Mouse (Mus musculus) left cerebral cortex, postnatal 4 days (tissue): ENCODE measurements at regions not wholly inside any gene's neighbourhood (a gene's known extent, or its start where the extent isn't known, plus 50 kb on each side); places are given as distances from the start of the nearest gene placed in this dataset.

Source experiments
- DNase-seq: peaks from one replicate; pipeline ENCODE4 v3.0.0-alpha.2; 2022
- intact Hi-C: fragments of 180-260 bp; cut with DNase I; formaldehyde crosslinking; loops from one replicate; pipeline ENCODE4 v1.15.1; 2025

DNA sequence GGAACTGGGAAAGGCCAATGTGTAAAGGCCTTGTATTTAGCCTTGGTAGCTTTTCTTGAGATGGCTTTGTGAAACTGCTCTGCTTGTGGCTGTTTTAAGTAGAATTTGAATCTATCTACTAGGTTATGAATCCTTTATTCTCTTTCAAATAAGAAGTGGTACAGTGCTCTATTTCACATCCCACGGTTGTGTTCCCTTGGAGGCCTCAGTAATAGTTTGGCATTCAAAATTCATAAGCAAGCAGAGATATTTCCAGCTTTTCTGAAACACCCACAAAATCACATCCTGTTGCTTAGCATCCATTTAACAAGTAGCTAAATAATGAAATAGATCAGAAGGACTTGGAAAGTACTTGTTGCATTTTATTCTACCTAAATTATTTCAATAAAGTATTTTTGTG, 298.8 kb upstream of the Dab2 start:
- intact Hi-C loops = no loop called here
- DNase-seq = no peak

DNA sequence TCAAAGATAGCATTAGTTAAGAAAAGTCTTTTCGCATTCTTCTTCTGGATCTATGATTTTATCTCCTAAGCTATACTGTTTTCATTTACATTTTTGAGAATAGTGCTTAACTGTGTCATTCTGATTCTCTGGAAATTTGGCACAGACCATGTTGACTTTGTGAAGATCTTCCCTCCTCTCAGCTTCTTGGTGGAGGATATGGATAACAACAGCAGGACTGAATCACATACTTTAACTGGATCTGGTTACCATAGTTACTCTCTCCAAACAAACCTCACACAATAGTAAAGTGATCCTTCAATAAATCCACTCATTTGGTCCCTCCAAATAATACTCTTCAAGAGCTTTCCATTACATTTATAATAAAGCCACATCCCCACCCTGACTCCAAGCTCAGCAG, 298.2 kb upstream of the Dab2 start:
- DNase-seq = no peak
- intact Hi-C loops = no loop called here

DNA sequence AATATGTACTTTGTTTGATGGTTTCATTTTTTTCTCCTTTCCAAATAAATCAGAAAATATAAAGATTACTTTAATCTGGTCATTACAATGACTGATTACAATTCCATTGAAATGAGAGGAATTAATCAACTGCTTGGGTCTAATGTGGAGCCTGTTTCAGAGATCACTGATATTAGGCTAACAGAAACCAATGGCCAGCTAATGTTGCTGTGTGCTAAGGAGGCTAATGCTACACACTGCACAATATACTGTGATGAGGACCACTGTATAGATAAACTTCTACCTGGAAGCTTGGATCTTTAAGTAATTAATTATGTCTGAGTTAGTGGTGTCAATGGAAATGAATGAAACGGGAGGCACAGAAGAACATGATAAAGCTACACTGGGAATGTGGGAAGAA, 284.6 kb upstream of the Dab2 start:
- no peak for DNase-seq
- intact Hi-C loops = no loop called here

DNA sequence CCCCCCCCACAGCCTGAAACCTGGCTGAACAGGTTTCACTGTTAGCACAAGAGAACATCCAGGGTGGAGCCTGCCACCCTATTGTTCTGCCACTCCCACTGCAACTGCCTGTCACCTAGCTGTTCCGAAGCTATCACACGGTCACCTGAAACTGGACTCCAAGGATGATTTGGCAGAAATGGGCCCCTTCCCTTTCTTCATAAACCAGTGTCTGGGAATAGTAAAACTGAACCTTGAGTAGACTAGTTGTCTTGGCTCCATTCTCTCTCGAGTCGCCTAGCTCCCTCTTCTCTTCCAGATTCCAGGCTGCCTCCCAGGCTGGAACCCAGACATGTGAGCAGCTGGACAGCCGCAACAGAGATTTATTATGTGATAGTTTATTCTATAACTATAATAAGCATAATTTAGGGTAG, 282.9 kb upstream of the Dab2 start:
- intact Hi-C loops = no loop called here
- DNase-seq = no peak

DNA sequence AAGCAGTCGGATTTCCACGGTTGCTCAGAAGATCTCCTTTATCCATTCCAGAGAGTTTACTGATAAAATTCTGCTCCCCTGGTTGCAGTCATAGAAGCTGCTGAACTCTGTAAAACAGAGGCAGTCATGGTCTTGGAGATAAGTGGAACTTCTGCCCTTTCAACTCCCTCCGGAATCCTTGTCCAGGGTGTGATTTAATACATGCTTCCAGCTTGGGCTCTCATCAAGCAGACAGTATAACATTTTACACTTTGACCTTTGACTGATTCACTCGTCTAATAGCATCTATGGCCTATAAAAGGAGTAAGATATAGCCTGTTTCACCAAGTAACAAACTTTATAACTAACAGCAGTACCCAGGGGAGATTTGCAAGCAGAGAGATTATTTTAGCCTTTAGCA, 274.0 kb upstream of the Dab2 start:
- intact Hi-C loops = no loop called here

DNA sequence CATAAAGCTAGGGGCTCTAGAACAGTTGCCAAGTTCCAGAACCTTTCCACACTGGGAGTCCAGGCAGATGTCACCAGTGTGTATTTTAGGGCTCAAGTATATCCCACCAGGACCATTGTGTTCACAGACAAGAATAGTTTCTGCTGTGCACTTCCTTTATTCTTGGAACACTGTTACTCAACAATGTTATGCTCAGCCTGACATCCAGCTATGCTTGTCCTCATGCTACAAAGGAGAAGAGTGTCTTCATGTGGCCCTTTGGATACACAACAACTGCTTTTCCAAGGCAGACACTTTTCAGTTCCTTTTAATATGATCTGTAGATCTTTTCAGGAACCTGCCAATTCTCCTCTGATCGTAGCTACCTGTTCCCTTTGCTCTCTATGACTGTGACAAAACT, 270.4 kb upstream of the Dab2 start:
- DNase-seq = no peak
- intact Hi-C loops = no loop called here

More for the DNA sequence above, 274.0 kb upstream of the Dab2 start:
- DNase-seq = no peak

DNA sequence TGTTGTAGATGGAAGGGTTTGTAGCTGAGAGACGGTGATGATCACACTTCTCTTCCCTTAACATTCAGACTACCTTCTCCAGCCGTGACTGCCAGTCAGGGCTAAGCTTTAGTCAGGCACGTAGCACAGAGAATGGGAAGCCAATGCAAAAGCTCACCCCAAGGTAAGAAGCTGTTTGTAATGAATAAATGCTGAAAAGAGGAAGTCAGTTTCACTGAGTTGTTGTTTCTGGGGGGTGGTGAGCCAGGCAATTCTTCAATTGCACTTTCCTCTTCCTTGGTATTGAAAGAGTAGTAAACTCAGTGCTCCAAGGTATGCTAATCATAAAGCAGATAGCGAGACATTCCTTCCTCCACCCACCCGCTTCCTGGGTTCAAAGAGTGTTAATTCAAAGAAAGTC, 269.2 kb upstream of the Dab2 start:
- intact Hi-C loops = no loop called here
- DNase-seq = no peak

DNA sequence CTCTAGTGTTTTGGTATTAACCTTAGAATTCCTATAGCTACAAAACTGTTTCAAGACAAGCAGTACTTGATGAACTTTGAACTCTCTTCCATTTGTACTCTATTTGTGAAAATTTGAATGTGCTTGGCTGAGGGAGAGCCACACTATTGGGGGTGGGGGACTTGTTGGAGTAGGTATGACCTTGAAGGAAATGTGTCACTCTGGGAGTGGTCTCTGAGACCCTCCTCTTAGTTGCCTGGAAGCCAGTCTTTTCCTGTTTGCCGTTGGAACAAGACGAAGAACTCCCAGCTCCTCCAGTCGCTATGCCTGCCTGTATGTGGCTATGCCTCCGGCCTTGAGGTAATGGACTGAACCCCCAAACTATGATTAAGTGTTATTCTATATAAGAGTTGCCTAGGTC, 265.4 kb upstream of the Dab2 start:
- DNase-seq = no peak
- intact Hi-C loops = no loop called here

DNA sequence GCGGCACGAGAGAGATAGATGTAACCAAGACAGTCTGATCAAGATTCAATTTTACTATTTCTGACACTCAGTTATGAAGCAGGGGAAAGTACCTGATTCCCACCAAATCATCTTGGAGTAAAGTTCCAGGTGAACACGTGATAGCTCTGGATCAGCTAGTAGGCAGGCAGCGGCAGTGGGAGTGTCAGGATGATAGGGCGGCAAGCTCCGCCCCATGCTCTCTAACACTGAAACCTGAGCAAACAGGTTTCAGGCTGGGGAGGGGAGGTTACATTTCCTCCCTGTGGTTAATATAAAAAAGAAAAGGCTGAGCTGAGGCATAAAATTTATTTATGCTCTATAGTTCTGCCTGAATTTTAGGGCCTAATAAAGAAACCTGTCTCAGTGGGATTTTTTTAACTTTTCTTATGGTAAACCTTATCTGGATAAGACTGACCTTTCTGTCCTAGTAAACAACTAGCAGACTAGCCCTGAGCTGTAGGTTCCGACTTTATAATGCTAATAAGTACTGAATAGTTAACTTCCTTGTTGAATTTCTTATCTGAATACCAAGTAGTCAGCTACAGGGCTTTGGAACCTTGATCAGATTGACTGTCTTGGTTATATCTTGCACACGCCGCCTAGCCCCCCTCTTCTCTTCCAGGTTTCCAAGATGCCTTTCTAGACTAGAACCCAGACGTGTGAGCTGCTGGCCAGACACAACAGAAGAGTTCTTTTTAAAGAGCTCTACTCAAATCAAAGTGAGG, 254.9 kb upstream of the Dab2 start:
- DNase-seq = no peak
- intact Hi-C loops = no loop called here

DNA sequence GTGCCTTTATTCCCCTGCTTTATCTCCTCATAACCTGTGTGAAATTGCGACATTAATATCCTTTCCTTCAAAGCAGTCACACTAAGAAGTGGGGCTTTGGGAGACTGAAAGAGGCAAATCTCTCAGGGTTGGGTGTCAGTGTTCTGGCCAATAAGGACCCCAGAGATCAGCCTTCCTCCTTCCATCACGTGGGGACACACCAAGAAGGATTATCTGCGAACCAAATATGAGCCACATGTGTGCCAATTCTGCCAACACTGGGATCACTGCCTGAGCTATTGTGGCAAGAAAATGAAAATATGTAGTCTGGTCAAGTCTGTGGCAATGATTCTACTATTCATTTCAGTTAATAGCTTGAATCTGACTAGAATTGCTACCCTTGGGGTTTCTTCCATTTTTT, 243.9 kb upstream of the Dab2 start:
- intact Hi-C loops = no loop called here
- DNase-seq = no peak

DNA sequence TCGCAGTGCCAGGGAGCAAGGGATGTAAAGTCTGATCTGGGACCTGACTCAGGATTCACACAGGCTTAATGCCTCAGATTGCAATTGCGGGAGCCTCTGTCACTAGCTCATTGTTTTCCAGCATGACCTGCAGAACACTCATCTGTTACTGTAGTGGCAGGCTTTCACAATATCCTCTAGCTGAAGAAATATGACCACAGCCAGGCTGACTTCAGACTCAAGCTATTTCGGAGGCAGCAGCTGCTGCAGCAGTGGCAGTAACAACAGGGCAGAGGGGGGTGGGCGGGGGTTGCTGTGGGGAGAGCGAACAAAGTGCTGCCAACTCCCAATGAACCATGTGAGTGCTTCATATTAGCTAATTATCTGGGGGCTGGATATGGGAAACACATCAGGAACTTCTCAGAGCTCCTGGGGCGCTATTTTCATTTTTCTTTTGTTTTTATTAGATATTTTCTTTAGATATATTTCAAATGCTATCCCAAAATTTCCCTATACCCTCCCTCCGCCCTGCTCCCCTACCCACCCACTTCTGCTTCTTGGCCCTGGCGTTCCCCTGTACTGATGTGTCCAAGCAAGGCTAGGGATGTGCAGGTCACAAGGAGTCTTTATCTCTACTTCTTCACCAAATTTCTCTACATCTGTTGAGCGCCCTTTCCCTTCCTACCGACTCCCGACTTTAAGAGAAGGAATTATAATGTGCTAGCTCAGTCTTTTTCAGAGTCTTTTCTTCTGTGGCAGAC, 242.5 kb upstream of the Dab2 start:
- DNase-seq = no peak
- intact Hi-C loops = no loop called here

DNA sequence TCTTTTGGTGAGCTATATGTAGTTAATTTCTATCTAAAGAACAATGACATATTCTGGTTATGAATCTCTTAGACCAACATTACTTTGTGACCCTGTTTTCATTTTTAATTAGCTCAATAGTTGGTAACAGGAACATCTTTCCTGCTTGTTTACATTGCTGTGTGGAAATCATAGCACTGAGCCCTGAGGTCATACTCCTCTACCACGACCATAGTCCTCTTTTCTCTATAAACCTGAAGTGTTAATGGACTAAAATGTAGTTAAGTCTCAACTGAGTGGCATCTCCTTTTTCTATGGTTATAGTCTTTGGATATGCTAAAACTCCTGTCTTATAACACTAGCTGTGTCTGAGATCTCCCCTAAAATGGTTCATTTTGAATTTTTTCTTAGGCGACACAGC, 240.2 kb upstream of the Dab2 start:
- intact Hi-C loops = no loop called here
- no peak for DNase-seq

DNA sequence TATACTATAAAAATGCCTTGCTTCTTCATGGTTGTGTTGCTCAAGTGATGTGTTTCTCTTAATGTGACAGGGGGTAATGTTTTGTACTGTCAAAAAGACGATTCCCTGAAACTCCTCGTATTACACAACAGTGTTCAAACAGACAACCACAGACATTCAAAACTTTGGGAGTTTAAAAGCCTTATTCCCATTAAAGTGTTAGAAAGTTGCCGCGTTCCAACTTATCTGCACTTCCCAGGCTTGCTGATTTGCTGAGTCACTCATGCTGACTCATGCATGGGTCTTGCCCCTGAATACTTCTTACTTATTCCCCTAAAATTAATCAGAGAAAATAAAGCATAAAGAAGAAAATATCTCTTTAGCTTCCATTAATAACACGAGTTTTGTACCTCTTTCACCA, 239.8 kb upstream of the Dab2 start:
- intact Hi-C loops = no loop called here
- no peak for DNase-seq

DNA sequence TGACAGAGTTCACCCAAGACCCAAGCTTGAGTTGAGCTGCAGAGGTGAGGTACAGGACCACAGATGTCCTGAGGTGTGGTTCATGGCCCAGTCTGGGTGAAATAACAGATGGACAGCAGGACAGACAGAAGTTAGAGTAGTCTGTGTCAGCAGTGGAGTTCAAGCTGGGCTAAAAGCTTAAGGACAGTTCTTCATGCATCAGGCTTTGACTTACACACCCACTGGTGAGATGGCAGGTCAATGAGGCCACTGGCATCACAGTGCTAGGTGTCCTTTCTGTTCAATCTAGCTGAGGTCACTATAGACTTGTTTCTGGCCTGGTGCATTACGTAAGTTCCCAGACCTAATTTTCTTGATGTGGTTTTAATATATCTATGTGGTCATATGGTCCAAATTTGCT, 238.9 kb upstream of the Dab2 start:
- no peak for DNase-seq
- intact Hi-C loops = no loop called here

DNA sequence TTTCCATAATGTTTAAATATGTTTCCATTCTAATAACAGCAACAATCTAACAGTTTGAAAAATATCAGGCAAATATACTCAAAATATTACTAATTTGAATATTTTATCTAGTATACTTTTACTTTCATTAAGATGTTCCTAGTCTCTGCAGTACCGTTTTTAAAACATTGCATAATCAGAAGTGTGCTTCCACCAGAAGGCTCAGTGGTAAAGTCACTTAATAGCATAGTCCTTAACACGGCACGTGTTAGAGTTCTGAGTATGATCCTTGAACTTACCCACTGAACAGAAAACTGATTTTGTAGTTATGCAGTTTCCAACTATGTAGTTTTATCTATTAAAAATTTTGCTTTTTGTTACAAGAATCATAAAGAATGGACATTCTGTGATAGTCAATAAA, 234.5 kb upstream of the Dab2 start:
- intact Hi-C loops = no loop called here
- DNase-seq = no peak

DNA sequence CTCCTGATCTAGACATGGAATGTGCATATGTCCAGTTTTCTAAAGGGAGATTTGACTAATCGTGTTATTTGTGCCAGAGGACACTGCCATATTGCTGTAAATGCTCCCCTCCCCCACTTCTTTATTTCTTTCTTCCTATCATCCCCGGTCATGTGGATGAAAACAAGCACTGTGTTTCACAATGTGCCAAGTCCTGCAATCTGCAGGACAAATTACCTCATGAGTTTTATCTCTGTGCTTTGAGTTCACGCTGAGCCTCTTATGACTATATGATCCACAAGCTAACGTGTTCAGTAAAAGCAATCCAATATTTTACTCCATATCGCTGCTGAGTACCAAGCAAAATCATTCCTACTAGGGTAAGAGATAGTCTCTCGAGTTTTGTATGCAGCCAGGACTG, 232.2 kb upstream of the Dab2 start:
- intact Hi-C loops = no loop called here
- no peak for DNase-seq

DNA sequence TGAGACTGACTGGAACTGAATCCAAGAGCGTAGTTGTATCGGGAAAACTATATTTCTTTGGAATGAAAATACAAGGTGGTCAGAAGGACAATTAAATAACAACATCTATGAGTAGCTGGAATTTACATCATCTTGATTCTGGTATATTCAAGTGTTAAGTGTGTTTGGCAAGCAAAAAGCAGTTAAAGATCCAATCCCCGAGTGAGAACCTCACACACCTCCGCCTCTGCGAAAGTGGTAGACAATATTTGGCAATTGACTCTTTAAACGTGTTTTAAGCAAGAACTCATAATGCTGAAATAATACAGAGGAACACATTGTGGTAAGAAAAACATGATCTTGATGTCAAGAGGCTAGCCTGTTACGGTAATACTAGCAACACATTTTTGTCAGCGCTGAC, 231.2 kb upstream of the Dab2 start:
- DNase-seq = no peak
- intact Hi-C loops = no loop called here

DNA sequence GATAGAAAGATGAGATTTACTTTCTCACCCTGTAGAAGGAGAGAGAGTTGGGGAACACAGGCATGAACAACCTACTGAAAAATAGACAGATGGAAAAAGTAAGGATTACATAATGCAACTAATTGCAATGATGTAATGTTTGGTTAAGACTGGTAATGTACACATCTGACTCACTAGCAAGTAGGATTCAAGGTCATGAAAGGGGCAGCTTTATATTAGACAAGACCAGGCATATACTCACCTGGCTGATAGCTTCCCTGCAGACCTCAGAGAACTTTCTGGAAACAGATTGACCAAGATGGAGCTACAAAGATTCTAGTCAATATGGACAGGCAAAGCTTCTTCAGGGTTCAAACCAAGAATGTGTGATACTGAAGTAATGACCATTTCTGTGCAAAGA, 227.7 kb upstream of the Dab2 start:
- intact Hi-C loops = no loop called here
- no peak for DNase-seq

DNA sequence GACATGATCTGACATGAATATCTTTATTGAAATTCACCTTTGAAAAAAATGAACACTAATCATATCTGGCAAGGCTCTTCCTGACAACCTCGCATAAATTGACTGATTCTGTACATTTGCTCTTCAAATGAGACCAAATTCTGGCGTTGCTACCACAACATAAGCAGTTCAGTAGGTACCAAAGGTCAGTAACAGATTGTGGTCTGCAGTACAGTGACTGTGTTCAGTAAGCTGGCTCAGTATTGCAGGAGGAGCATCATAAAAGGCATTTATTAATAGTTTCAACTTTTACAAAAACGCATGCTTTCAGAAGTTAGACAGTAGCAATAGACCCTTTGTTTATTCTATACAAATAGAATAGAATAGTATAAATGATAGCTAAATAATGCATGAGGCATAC, 226.7 kb upstream of the Dab2 start:
- DNase-seq = no peak
- intact Hi-C loops = no loop called here

DNA sequence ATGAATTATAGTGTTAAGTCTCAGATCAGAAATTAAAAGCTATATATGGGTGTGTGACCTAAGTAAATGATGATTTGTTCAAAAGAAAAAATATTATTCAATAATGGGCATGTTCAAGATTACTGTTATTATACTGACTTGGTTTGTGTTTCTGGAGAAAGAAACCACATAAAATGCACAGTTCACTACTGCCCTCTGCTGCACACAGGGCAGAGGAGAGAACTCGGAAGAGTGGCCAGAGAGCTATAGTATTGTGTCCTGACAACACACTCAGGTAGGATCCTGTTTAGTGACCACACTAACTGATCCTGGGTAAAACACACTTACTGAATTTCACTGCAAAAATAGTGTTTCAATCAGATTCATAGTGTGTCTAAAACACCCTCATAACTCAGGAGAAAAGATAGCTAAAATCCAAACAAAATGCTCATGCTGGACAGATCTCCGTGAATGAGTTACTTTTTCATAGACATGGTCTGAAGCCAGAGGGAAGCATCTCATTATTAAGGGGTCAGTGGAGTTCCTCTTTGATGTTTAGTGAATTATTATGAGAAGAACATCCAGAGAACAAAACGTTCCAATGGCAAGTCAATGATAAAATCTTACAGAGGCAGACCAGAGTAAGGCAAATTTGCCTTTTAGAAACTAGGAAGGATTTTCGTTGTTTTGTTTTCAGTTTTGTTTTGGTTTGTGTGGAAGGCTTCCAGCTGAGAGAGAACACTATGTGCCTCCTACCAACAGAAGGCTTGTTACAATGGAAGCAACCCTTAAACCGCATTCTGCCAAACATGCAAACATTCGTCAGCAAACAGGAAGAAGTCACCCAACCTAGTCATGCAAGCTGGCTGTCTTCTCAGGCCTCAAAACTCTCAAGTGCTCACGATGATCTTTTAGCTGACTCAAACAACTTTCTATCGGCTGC, 218.6 kb upstream of the Dab2 start:
- intact Hi-C loops = loop anchor here (2.0 kb wide), 2 partner anchors 838 to 888 kb away; no protein-coding TSS in a partner anchor

DNA sequence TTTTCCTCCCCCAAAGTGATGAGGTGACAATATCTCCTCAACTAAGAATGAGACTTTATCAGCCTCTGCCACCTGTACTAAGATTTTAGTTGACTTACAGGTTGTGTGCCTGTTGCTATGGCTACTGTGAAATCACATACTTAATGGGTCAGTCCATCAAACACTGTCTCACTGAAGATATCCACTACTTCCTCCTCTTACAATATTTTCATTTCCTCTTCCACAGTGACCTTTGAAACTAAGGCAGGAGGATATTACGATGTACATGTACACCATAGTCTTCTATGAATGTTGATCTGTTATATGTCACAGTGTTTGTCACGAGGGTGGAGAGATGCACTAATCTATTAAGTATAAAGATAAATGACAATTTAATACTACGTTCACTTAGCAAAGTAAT, 212.4 kb upstream of the Dab2 start:
- no peak for DNase-seq
- intact Hi-C loops = no loop called here

More for the DNA sequence above, 218.6 kb upstream of the Dab2 start:
- DNase-seq = peak; percentile 32

DNA sequence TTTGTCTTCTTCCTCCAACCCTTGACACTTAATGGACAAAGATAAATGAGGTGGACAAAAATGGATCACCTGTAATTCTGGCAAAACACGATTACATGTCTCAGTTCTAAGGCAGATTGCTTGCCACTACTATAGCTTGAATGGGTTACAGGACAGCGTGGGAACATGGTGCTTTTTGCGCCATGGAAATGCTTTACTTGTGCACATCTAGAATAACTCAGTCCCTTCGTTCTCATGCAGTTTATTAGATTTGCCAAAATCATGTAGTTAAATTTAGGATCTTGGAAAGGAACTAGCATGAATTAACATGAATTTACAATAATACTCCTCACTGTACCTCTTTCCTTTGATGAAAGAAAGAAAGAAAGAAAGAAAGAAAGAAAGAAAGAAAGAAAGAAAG, 211.1 kb upstream of the Dab2 start:
- intact Hi-C loops = no loop called here
- no peak for DNase-seq
